Comparison of ENCODE assay signal across 25 mouse cellular contexts in genomic region chr5:47390735-47391134, GRCm38 (mm10).
"Had no signal": no experiment of that assay in that cellular context is flagged by ENCODE, and none has a peak within 500 bp of the region (broad histone marks: within the 10 kb centered on the region; RNA-seq: fewer than 3 reads in every experiment).

No protein-coding gene starts in this region.

- H3K9me3 ChIP-seq: heart, embryonic 13.5 days; heart, embryonic 15.5 days; hindbrain, embryonic 13.5 days; limb, embryonic 10.5 days; limb, embryonic 12.5 days; liver, embryonic 13.5 days had no signal

- H3K4me3 ChIP-seq: gastrocnemius, adult 2 months; heart, adult 2 months; heart, embryonic 13.5 days; heart, embryonic 15.5 days; hindbrain, embryonic 13.5 days; layer of hippocampus, adult 2 months; left cerebral cortex, adult 2 months; limb, embryonic 10.5 days; limb, embryonic 12.5 days; liver, embryonic 13.5 days had no signal

- H3K36me3 ChIP-seq: heart, embryonic 13.5 days; heart, embryonic 15.5 days; hindbrain, embryonic 13.5 days; limb, embryonic 10.5 days; limb, embryonic 12.5 days; liver, embryonic 13.5 days had no signal

- ATAC-seq: hindbrain, embryonic 16.5 days; intestine, postnatal 0 days had no signal

- H3K27me3 ChIP-seq: heart, embryonic 13.5 days; heart, embryonic 15.5 days; hindbrain, embryonic 13.5 days; limb, embryonic 12.5 days; liver, embryonic 13.5 days had no signal

- DNase-seq: gastrocnemius, adult 2 months; gastrocnemius, postnatal 10 days; gastrocnemius, postnatal 25 days; heart, adult 11 months; heart, adult 2 months; heart, postnatal 14 days; heart, postnatal 36 days; kidney, adult 18-20 months; kidney, adult 8-10 months; kidney, postnatal 10 days; kidney, postnatal 25 days; kidney, postnatal 4 days; liver; liver, embryonic 13.5 days had no signal

- H3K27ac ChIP-seq: gastrocnemius, adult 2 months; heart, adult 2 months; heart, embryonic 13.5 days; heart, embryonic 15.5 days; hindbrain, embryonic 13.5 days; layer of hippocampus, adult 2 months; left cerebral cortex, adult 2 months; limb, embryonic 10.5 days; limb, embryonic 12.5 days; liver, embryonic 13.5 days had no signal

- H3K9ac ChIP-seq: heart, embryonic 13.5 days; heart, embryonic 15.5 days; hindbrain, embryonic 13.5 days; limb, embryonic 12.5 days; liver, embryonic 13.5 days had no signal

- H3K4me2 ChIP-seq: heart, embryonic 11.5 days; heart, embryonic 13.5 days; heart, embryonic 15.5 days; hindbrain, embryonic 13.5 days; limb, embryonic 12.5 days; liver, embryonic 11.5 days; liver, embryonic 13.5 days had no signal

- H3K4me1 ChIP-seq: heart, embryonic 13.5 days; heart, embryonic 15.5 days; hindbrain, embryonic 13.5 days; limb, embryonic 10.5 days; limb, embryonic 12.5 days; liver, embryonic 13.5 days had no signal
